Mouse (Mus musculus) brain, embryonic 14.5 days (tissue): ENCODE measurements at regions not wholly inside any gene's neighbourhood (a gene's known extent, or its start where the extent isn't known, plus 50 kb on each side); places are given as distances from the start of the nearest gene placed in this dataset.

Experiments
- CTCF ChIP-seq: fragments of 200-500 bp; IDR thresholded peaks from 2 replicates; pipeline ENCODE4 v1.5.1; 2012; ENCODE audit warnings: inconsistent platforms, mild to moderate bottlenecking, moderate library complexity, borderline replicate concordance; ENCODE audit not compliant: insufficient read depth, insufficient read length; ENCODE audit errors: extremely low read depth
- POLR2A ChIP-seq: fragments of 200-500 bp; IDR thresholded peaks from 2 replicates; pipeline ENCODE4 v1.6.1; 2012; ENCODE audit warnings: mild to moderate bottlenecking, inconsistent platforms, borderline replicate concordance; ENCODE audit not compliant: poor library complexity, insufficient read depth, insufficient read length, severe bottlenecking; ENCODE audit errors: extremely low read depth

DNA sequence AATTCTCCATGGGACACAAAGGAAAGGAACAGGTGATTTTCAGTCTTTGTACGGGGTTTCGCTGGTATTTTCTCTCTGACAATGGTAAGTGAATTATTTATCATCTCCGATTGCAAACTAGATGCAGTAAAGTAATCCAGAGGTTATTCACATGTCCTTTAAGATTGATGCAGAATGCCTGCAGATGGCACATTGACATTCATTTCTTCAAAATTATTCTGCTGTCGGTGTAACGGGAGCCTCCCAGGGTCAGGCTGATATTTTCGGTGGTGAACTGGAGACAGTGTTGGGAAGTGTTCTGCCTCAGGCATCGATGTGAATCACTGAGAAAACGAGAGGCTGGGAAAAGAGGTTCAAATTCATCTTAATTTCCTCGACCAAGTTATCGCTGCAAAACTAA is 70.3 kb downstream of the Gm11146 start:
- TF ChIP-seq CTCF (no peak), POLR2A (no peak)
